Mouse (Mus musculus) lung, adult 18-20 months (tissue): Measurements from ENCODE around the gene Mpg.

Experiments used
- DNase-seq, 2 experiments: peaks; one replicate each; pipeline ENCODE4 v3.0.0; 2022; ENCODE audit warnings: mixed read lengths in 2 of 2

Mpg gene

GRCm38 (mm10) chr11:32201922-32202685, 24.2 kb upstream of the Mpg start:
- DNase-seq, result no peak

DNA sequence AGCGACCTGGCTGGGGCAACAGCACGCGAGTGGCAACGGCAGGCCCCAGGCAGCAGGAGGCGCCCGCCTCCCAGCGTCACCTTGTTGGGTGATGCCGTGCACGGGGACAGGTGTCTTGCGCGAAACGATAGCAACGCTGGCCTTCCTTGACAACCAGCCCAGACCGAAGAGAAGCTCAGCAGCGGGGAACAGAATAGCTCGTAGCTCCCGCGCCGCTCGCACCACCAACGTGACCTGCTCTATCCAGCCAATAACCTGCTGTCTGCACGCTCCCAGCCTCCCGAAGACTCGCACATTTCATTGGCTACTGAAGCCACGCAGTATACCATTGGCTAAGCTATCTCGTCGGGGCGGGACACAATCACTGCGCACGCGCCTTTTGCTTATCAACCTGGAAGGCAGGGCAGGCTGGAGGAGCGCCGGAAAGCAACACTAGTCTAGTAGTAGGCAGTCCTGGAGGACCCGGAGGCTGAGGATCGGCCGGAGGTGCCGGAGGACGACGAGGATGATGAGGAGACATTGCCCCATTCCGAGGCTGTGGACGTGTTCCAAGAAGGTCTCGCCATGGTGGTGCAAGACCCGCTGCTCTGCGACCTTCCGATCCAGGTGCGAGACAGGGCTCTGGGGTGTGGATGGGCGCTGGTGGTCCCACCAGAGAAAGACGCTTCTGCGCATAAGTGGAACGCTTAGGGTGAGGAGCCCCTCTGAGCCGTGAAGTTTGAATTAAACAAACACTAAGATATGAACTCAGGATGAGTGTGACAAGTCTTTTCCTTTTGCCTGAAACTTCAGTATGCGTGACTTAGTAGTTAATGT, 21.0 kb upstream of the Mpg start, which contains the start of gene Snrnp25:
TSS of gene Snrnp25 (plus strand) at position 358 of the 816 bp plus-strand sequence.
- DNase-seq, result peak; percentile 98

- DNase-seq, result no peak
These were observed 15.7 kb upstream of the Mpg start for GRCm38 (mm10) chr11:32210623-32211022.

- peak; percentile 72 to 76 for DNase-seq
These were observed 10.7 kb upstream of the Mpg start for GRCm38 (mm10) chr11:32215372-32216162.

DNA sequence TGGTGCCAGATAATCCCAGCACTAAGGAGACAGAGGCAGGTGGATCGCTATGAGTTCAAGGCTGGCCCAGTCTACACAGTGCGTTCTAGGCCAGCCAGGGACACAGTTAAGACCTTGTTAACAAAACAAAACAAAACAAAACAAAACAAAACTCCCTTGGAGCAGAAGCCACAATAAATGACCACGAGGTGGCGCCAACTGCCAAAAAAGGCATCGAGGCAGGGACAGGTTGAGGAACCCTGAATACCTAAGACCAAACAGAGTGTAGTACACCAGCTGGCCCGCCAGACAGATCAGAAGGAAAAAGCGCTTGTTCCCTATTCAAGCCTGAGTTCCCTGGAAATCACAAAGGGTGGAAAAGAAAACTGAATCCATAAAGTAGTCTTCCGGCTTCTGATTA, 9.5 kb upstream of the Mpg start:
- peak; percentile 67 to 77 for DNase-seq

DNA sequence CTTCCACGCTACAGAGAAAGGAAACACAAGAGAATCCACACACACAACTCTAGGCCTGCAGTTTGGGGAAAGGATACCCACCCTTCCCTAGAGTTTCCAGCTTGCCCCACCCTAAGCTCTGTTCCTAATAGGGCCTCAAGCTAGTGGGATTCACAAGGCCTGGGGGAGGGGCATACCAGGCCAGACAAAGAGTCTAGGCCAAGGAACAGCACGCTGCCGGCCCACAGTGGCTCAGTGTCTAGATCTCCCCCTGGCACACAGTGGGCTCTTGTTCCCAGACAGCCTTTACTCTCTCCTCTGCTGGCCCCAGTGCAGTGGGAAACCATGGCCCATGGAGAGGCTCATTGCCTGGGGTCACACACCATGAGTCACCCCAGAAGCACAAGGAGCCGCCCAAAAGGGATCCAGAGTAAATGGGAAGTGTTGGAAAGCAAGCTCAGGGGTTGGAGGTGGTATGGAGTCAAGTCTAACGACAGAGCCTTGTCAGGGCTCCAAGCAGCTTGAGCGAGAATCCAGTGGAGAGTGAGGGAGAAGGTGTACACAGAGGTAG, 7.7 kb upstream of the Mpg start:
- DNase-seq, result no peak

GRCm38 (mm10) chr11:32219287-32219686, 7.0 kb upstream of the Mpg start:
- DNase-seq, result no peak

DNA sequence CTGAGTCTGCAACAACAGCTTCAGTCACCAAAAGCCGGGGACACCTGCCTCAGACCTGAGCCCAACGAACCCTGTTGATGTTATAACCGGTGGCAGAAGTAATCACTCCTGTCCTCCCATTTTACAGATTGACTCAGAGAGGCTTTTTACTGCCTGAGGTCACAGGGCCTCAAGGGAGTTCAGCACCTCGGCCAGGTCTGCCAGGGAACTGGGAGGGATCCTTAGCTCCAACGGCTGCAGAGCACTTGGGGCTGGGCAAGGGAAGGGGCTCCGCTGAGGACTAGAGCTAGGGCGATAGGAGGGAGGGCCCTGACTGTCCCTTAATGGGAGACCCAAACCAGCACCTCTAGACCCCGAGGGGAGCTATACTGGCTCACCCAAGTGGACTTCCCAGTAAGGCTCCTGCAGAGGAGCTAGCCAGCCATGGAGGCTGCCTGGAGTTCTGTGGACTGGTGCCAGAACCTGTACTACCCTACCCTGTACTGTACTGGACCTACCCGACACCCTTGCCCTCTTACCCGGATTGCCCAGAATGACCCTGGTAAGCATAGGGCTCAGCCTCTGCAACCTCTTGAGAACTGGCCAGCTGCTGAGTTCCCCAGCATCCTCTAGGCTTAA, 5.6 kb upstream of the Mpg start:
- DNase-seq, result no peak

DNA sequence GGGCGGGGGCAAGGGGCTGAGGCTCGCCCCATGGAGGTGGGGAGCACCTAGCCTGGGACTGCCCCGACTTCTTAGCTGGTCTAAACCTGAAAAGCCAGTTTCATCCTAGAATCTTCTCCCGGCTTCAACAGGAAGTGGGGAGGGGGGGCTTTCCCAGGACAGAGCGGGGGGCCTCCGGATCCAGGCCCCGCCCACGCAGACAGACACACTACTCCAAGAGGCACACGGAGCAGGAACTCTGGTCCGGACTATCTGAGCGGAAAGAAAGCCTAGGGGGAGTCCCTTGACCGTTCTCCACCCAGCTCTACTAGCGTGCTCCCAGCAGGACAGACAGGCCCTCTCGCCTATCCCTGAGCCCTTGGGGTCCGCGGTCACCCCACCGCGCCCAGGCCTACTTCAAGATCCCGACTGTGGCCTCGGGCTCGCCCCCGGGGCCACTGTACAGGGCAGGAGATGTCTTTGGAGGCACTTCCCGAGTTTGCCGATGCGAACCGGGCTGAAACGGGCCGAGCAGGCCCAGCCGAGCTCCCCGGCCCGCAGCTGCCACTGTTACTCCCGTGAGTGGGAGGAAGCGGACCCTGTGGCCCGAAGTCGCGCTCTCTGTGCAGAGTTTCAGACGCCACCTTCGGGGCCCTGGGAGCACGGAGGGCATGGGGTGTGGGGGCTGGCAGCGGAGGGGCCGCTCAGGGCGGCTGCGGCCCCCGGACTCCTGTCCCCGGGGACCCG, 4.9 kb upstream of the Mpg start:
- peak; percentile 70 to 80 for DNase-seq

DNA sequence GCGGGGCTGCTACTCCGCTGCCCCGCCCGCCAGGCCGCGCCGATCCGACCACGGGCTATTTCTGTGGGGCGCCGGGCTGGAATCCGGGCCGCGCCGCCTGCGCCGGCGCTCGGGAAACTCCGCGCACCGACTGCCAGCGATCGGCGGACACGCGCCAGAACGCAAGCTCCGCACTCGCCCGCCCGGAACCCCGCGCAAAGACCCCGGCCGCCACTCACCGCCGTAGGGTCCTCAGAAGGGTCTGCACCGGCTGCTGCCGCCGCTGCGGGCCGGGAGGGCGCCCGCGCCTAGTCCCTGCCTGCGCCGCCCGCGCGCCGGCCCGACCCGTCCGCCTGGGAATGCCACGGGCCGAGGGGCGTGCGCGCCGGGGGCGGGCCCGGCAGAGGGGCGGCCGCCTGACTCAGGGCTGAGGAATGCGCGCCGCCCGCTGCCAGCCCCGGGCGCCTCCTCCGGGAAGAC, 4.3 kb upstream of the Mpg start, which contains the start of gene Rhbdf1:
TSS of gene Rhbdf1 (minus strand) at position 350 of the 459 bp plus-strand sequence.
- peak; percentile 62 to 73 for DNase-seq

GRCm38 (mm10) chr11:32222570-32223194, 3.6 kb upstream of the Mpg start:
- peak; percentile 40 to 56 for DNase-seq

DNA sequence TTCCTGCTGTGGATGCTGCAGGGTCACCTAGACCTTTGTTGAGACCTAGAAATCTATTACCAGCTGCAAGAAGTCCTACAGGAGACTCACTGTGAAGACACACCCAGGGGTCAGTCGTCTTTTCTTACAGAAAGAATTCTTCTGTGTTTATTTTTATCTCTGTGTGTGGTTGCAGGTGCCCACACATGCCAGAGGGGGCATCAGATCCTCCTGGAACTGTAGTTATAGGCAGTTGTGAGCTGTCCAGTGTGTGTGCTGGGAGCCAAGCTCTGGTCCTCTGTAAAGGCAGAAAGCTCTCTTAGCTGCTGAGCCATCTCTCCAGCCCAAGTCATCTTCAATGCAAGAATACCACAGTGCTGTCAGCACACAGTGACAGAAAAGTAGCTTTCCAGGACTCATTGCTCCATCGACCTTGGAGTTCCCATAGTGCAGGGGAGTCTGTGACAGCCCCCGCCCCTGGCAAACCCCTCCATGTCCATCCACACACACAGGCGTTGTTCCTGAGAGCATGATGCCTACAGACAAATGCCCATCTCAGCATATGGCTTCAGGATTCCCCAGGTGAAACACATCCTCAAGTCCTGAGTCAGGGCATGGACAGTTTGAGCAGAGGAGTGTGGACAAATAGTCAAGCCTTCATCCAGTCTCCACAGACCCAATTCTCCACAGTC, 2.9 kb upstream of the Mpg start:
- no peak for DNase-seq

GRCm38 (mm10) chr11:32224468-32225139, 1.7 kb upstream of the Mpg start:
- peak; percentile 93 to 95 for DNase-seq

DNA sequence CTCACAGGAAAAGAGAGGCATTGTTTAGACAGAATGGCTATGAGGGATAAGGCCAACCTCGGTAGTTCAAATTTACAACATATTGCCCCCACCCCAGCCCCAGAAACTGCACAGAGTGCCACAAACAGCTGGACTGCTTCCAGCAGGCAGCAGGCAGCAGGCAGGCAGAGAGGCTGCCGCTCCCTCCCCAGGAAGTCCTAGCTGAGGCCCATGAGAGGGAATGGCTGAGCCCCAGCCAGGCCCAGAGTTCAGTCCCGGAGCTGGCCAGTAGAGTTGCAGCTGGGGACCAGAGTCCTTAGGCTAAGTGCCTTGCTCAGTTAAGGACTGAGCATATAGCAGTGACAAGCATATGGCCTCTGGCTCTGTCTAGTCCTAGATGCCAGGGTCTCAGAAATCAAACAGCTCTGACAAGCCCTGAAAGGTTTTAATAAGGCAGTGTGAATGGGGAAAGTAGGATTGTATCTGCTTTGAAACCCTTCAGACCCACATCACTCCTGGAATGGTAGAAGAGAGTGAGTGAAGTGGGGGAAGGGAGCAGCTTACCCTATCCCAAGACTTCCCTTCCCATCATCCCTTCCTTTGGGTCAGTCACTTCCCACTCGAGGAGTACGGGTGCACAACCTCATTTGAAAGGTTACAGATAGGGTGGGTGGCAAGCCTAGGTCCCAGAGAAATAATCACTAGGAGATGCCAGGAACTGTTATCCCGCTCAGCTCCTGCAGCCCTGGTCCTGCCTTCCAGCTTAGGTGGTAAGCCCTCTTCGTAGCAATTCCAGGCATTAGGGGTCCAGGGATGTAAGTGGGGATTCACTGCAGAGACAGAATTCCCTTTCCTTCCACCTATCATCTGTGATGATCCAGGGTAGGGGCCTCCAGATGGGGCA, 842 bp upstream of the Mpg start:
- peak; percentile 44 to 49 for DNase-seq

DNA sequence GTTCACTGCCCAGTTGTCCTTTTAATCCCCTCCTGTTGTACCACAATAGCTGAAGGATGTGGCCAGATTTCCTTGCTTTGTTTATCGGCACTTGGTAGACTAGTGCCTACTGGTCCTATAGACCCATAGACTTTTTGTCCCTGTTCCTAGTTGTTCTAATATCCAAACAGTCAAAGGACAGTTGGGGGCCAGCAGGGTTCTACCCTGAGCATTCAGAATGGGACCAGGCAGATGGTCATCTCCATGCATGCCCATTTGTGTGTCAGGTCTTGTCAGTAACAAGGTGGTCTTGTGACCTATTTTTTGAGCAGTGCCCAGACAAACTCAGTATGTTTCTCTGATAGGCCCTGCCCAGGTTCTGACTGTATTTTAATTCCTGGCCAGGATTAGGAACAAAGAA, 736 bp downstream of the Mpg start:
- no peak for DNase-seq

- DNase-seq, result no peak
These were observed 1.2 kb downstream of the Mpg start for GRCm38 (mm10) chr11:32227555-32227954.

GRCm38 (mm10) chr11:32228292-32228845, 2.1 kb downstream of the Mpg start:
- no peak for DNase-seq

DNA sequence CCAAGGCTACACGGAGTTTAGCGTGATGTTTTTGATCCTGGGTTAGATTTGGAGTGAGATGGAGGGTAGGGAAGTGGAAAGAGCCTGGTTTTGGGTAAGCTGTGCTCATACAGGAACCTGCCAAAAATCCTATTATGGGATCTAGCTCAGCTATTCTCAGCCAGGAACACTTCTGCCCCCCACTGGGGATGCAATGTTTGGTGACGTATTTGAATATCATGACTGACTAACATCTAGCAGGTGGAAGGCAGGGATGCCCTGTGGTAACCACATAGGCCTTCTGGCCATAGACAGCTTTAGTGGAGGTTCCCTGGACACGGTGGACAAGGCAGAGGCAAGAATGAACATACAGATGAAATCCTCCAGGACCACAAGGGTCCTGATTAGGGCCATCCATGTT, 3.9 kb downstream of the Mpg start:
- DNase-seq, result peak in 1 of 2 experiments; percentile 24
